Mouse (Mus musculus) liver, embryonic 14.5 days (tissue): Measurements from ENCODE around the gene Parg. TPM values are rescaled to one million over a fixed set of nuclear protein-coding genes. Genes with fewer than 3 reads are reported as not detected.

Source experiments
- ATAC-seq: fragments of 200-750 bp; cut with Nextera tagmentation; 2 replicates; pipeline ENCODE4 v1.8.0; 2017; ENCODE audit warnings: moderate number of reproducible peaks, mild to moderate bottlenecking, moderate library complexity; ENCODE audit not compliant: insufficient read depth
- DNase-seq, 3 experiments: peaks; one replicate each; pipeline ENCODE4 v3.0.0-alpha.2; 2012 to 2013; ENCODE audit warnings: low read depth in 3 of 3, low spot score in 3 of 3
- H3K27ac ChIP-seq: fragments of 300-500 bp; sonication (generic); 2 replicates; pipeline ENCODE4 v1.5.1; 2014; ENCODE audit warnings: moderate library complexity, mild to moderate bottlenecking, control low read depth, inconsistent platforms
- H3K27me3 ChIP-seq: fragments of 300-500 bp; sonication (generic); 2 replicates; pipeline ENCODE4 v1.6.1; 2014; ENCODE audit warnings: mild to moderate bottlenecking, low read length, moderate library complexity; ENCODE audit not compliant: control insufficient read depth, insufficient read depth
- H3K36me3 ChIP-seq: fragments of 300-500 bp; sonication (generic); replicated peaks from 2 replicates; pipeline ENCODE4 v1.6.1; 2014; ENCODE audit warnings: low read depth; ENCODE audit not compliant: control insufficient read depth, insufficient read depth
- H3K4me1 ChIP-seq, 2 experiments: fragments of 200-500 bp in 1 of 2; fragments of 300-500 bp in 1 of 2; sonication (generic) in 1 of 2; replicated peaks; 2 replicates each; pipeline ENCODE4 v1.6.1; 2012 to 2014; ENCODE audit warnings: antibody characterized with exemption in 1 of 2, inconsistent platforms in 1 of 2, low read length in 1 of 2; ENCODE audit not compliant: control insufficient read depth in 2 of 2, insufficient read depth in 2 of 2
- H3K4me2 ChIP-seq: fragments of 300-500 bp; sonication (generic); 2 replicates; pipeline ENCODE4 v1.6.1; 2014; ENCODE audit warnings: low read depth, mild to moderate bottlenecking, control low read depth, moderate library complexity
- H3K4me3 ChIP-seq, 2 experiments: fragments of 200-500 bp in 1 of 2; fragments of 300-500 bp in 1 of 2; sonication (generic) in 1 of 2; 2 replicates each; pipeline ENCODE4 v1.5.1; 2012 to 2014; ENCODE audit warnings: low read depth in 2 of 2, low read length in 2 of 2, mild to moderate bottlenecking in 2 of 2, control low read depth in 1 of 2, inconsistent platforms in 1 of 2, moderate library complexity in 1 of 2; ENCODE audit not compliant: insufficient read depth in 1 of 2
- H3K9ac ChIP-seq: fragments of 300-500 bp; sonication (generic); replicated peaks from 2 replicates; pipeline ENCODE4 v1.6.1; 2014; ENCODE audit warnings: mild to moderate bottlenecking, control low read depth, moderate library complexity
- H3K9me3 ChIP-seq: fragments of 300-500 bp; sonication (generic); 2 replicates; pipeline ENCODE4 v1.6.1; 2016; ENCODE audit warnings: low read length, mixed read lengths; ENCODE audit not compliant: control insufficient read depth
- CTCF ChIP-seq: IDR thresholded peaks from 2 replicates; pipeline ENCODE4 v1.5.1; 2016; ENCODE audit warnings: antibody characterized with exemption, low read depth, control low read depth
- EP300 ChIP-seq: IDR thresholded peaks from 2 replicates; pipeline ENCODE4 v1.6.1; 2016; ENCODE audit warnings: antibody characterized with exemption, low read depth
- WGBS: fragments of 180-500 bp; shearing (Covaris S2); extraction: QIAGEN DNeasy Blood & Tissue Kit; methylation state at CpG from one replicate; pipeline ENCODE4 v1.1.7; 2014; ENCODE audit not compliant: insufficient replicate concordance; 5-methylcytosine and 5-hydroxymethylcytosine counted together
- polyA plus RNA-seq, 2 experiments: library from polyadenylated mRNA; depleted of rRNA in 1 of 2; stranded (reverse) in 1 of 2; unstranded in 1 of 2; fragments of >200 nt; fragmentation: Nextera tagmentation in 1 of 2; extraction: Ambion mirVana in 1 of 2; gene quantifications; 2 replicates each; pipeline versions ENCODE4 v1.2.1 to v1.2.3; 2012 to 2014

Gene Parg
- polyA plus RNA-seq, 2 experiments, result 6.0 to 12.6 TPM

GRCm38 (mm10) chr14:32162231-32162630, 39.5 kb upstream of the Parg start:
- Histone ChIP-seq H3K4me3 (peak overlapping the region in 1 of 2 experiments; percentile 21; a peak in 2 of 4 replicates), H3K9me3 (no peaks in the 10 kb centered on the region), H3K27ac (peak overlapping the region; percentile 92), H3K4me2 (peak overlapping the region; percentile 74), H3K4me1 (peaks cover 57 to 58% of the 10 kb centered on the region in 2 experiments), H3K27me3 (no peaks in the 10 kb centered on the region), H3K36me3 (peaks cover 5% of the 10 kb centered on the region), H3K9ac (no peak overlapping the region; the same call in 1 of the 2 replicates)
- WGBS, result 80% methylated on average over 5 of the region's 5 CpGs
- no peak for DNase-seq
- no peak for ATAC-seq
- TF ChIP-seq CTCF (no peak), EP300 (no peak)

- H3K4me2 ChIP-seq, result peak overlapping the region; percentile 74
- H3K9me3 ChIP-seq, result no peaks in the 10 kb centered on the region
- 0 out of 2 replicates have a peak overlapping the region, but pooled peaks have one; percentile 1 for H3K9ac ChIP-seq
- no peaks in the 10 kb centered on the region for H3K27me3 ChIP-seq
- peaks cover 67 to 69% of the 10 kb centered on the region in 2 experiments for H3K4me1 ChIP-seq
- DNase-seq, result no peak
- TF ChIP-seq CTCF (no peak; the same call in 1 of the 2 replicates), EP300 (no peak)
- peak overlapping the region; percentile 100 for H3K27ac ChIP-seq
- H3K36me3 ChIP-seq, result peaks cover 10% of the 10 kb centered on the region
- no peak overlapping the region for H3K4me3 ChIP-seq
- ATAC-seq, result no peak
- 74% methylated on average over 11 of the region's 11 CpGs for WGBS
Measured at GRCm38 (mm10) chr14:32163203-32163888, 38.4 kb upstream of the Parg start.

DNA sequence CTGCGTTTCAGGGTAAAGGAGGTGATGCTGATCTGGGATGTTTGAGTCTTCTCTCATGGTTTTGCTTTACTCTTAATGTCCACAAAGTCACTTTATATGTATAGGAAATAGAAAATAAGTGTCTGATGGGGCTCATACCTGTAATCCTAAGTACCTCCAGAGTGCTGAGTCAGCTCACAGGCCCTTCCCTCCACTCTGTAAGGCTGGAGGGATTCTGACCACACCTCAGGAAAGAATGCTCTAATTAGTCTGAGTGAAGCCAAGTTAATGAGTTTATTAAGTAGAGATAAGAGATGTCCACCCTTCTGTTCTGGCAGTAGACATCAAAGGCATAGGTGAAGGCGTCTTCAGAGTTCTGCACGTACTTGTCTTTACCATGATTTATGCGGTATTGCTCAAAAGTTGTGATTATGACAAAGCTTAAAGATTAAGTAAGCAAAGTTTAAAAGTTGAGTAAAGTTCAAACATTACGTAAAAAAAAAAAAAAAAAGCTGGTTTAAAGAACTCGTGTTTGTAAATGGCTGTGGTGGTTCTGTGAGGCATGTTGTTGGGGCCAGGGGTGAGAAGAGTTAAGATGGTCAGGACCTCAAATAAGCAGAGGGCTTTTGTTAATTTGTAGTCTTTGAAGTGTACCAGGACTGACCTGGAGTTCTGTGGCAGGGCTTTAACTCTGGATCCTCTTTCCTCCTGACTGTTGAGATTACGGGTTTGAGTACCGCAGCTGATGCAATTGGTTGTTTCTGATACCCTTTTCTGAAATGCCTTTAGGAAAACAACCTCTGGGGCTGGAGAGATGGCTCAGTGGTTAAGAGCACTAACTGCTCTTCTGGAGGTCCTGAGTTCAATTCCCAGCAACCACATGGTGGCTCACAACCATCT, 37.3 kb upstream of the Parg start:
- 48% methylated on average over 8 of the region's 8 CpGs for WGBS
- peak overlapping the region; percentile 100 for H3K27ac ChIP-seq
- H3K4me2 ChIP-seq, result peak overlapping the region; percentile 74
- H3K9me3 ChIP-seq, result no peaks in the 10 kb centered on the region
- ATAC-seq (no peak), DNase-seq (no peak)
- TF ChIP-seq EP300 (no peak), CTCF (no peak)
- peak overlapping the region in 1 of 2 experiments; percentile 85; a peak in 2 of 4 replicates for H3K4me3 ChIP-seq
- H3K36me3 ChIP-seq, result peaks cover 11% of the 10 kb centered on the region
- H3K9ac ChIP-seq, result peak overlapping the region; percentile 88
- no peaks in the 10 kb centered on the region for H3K27me3 ChIP-seq
- H3K4me1 ChIP-seq, result peaks cover 68 to 72% of the 10 kb centered on the region in 2 experiments

DNA sequence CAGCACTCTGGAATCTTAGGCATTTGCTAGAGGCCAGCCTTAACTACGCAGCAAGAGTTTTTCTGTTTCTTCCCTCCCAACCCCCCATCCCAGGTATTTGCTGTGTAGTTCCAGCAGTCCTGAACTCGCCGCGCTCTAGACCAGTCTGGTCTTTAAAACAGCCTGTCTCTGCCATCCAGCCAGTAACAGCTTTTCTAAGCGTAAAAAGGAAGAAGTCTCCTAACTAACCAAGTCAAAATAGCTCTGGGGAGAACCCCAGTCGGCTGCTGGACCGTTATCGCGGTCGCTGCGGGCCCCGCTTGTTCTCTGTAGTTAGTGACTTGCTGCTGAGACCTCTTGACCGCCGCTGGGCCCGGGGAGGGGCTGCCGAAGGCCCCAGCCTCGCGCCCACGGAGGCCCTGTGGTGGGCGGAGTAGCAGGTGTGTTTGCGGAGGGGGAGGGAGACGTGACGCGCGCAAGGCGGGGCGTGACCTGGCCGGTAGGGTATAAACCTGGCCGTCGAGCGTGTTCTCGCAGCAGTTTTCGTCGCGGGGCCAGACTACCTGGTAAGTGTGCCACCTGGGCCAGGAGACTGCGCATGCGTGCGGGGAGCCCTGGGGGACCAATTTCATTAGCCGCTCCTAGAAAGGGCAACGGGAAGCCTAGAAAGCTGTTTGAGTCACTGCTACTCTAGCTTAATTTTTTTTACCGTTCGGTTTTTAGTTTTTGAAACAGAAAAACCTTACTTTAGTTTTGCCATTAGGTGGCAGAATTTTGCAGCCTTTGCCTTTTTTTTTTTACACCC, 36.3 kb upstream of the Parg start:
- Histone ChIP-seq H3K27ac (peak overlapping the region; percentile 100), H3K9ac (peak overlapping the region; percentile 88), H3K36me3 (peaks cover 22% of the 10 kb centered on the region), H3K4me1 (peaks cover 79 to 82% of the 10 kb centered on the region in 2 experiments), H3K9me3 (no peaks in the 10 kb centered on the region), H3K4me3 (peak overlapping the region; percentile 47 to 85), H3K27me3 (no peaks in the 10 kb centered on the region), H3K4me2 (peak overlapping the region; percentile 74)
- DNase-seq (peak; percentile 76 to 81 (median 77)), ATAC-seq (peak; percentile 72)
- WGBS, result under 1% methylated on average over 42 of the region's 42 CpGs
- TF ChIP-seq CTCF (0 out of 2 replicates have a peak, but pooled peaks have one; percentile 15), EP300 (peak; percentile 52; the same call in 1 of the 2 replicates)
